Mouse (Mus musculus): ENCODE measurements around the gene Acer3.

DNA sequence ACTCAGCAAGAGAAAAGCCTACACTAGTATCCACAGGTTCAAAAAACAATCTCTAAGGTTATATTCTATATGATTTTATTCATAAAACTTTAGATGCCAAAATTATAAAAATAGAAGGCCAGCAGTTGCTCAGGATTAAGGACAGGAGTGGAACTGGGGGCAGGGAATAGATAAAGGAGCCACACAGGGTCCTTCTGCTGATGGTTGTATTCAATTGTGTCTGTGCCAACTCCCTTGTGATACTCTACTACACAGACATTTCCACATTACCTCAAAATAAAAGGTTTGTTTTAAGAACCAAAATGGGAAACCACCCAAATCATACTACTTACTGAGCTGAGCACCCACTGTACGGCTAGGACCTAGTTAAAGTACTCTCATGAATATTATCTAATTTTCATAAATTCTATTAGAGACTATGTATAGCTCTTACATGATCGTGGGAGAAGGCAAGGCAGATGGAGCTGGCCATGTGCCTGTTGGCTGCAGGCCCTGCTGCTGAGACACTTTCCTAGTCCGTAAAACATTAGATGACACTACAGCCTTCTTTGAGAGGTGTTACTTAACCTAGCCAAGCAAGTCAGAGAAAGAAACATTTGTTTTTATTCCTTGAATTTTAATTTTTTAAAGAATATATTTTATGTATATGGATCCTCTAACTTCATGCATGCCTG is 84.2 kb downstream of the Acer3 start:
- TF ChIP-seq CTCF (IDR thresholded peaks at IDR 0.05; ENCODE audit: extremely low read depth, insufficient read depth, insufficient read length, insufficient replicate concordance) = no peak
- no peak for TF ChIP-seq POLR2A (IDR thresholded peaks at IDR 0.05; ENCODE audit: low read depth, low read length)

Measured in spleen, adult 2 months (tissue).